Mouse (Mus musculus): Measurements from ENCODE around the gene Hnrnpm. TPM values are rescaled to one million over a fixed set of nuclear protein-coding genes. Genes with fewer than 3 reads are reported as not detected.
"Not testable (repeated sequence)": the region's sequence is repeated elsewhere in the genome, so short reads cannot be mapped to it uniquely, and the experiment has no call there.

Gene Hnrnpm
- polyA plus RNA-seq, 1 experiment from 2014 or later, result 515 TPM

- DNase-seq (ENCODE audit: extremely low spot score, low spot score), result no peak
- H3K4me1 ChIP-seq, result peaks cover 22% of the 10 kb centered on the region
- H3K27me3 ChIP-seq (ENCODE audit: poor library complexity, severe bottlenecking), result no peaks in the 10 kb centered on the region
- H3K9me3 ChIP-seq, result no peaks in the 10 kb centered on the region
- no peak overlapping the region for H3K27ac ChIP-seq
- WGBS, result 91% methylated on average over 3 of the region's 3 CpGs
- H3K36me3 ChIP-seq (replicated peaks), result peaks cover 25% of the 10 kb centered on the region
- no peak overlapping the region for H3K4me3 ChIP-seq
Measured at GRCm38 (mm10) chr17:33627281-33627680, 59.4 kb downstream of the Hnrnpm start.

- H3K4me1 ChIP-seq; H3K27me3 ChIP-seq (ENCODE audit: poor library complexity, severe bottlenecking); DNase-seq (ENCODE audit: extremely low spot score, low spot score); H3K9me3 ChIP-seq; H3K36me3 ChIP-seq (replicated peaks); H3K27ac ChIP-seq; H3K4me3 ChIP-seq: not testable (repeated sequence)
- 83% methylated on average over 5 of the region's 5 CpGs for WGBS
Measured at GRCm38 (mm10) chr17:33613726-33614125, 72.9 kb downstream of the Hnrnpm start.

GRCm38 (mm10) chr17:33610548-33610947 lies 76.1 kb downstream of the Hnrnpm start:
- Histone ChIP-seq H3K4me3 (no peak overlapping the region), H3K27ac (no peak overlapping the region), H3K4me1 (no peaks in the 10 kb centered on the region), H3K27me3 (ENCODE audit: poor library complexity, severe bottlenecking) (no peaks in the 10 kb centered on the region), H3K36me3 (replicated peaks) (no peaks in the 10 kb centered on the region), H3K9me3 (no peaks in the 10 kb centered on the region)
- WGBS, result 91% methylated on average over 7 of the region's 7 CpGs
- DNase-seq (ENCODE audit: extremely low spot score, low spot score), result no peak

GRCm38 (mm10) chr17:33607273-33607672 lies 79.4 kb downstream of the Hnrnpm start:
- no peaks in the 10 kb centered on the region for H3K9me3 ChIP-seq
- H3K27ac ChIP-seq, result no peak overlapping the region
- no peaks in the 10 kb centered on the region for H3K36me3 ChIP-seq (replicated peaks)
- 87% methylated on average over 2 of the region's 2 CpGs for WGBS
- no peaks in the 10 kb centered on the region for H3K4me1 ChIP-seq
- DNase-seq (ENCODE audit: extremely low spot score, low spot score), result no peak
- H3K27me3 ChIP-seq (ENCODE audit: poor library complexity, severe bottlenecking), result no peaks in the 10 kb centered on the region
- no peak overlapping the region for H3K4me3 ChIP-seq

GRCm38 (mm10) chr17:33601947-33602346 lies 84.7 kb downstream of the Hnrnpm start:
- Histone ChIP-seq H3K36me3 (replicated peaks) (no peaks in the 10 kb centered on the region), H3K9me3 (peaks cover 15% of the 10 kb centered on the region; the same call in 1 of the 2 replicates), H3K27me3 (ENCODE audit: poor library complexity, severe bottlenecking) (no peaks in the 10 kb centered on the region), H3K4me1 (no peaks in the 10 kb centered on the region), H3K4me3 (no peak overlapping the region), H3K27ac (no peak overlapping the region)
- no peak for DNase-seq (ENCODE audit: extremely low spot score, low spot score)
- 86% methylated on average over 12 of the region's 12 CpGs for WGBS

- DNase-seq (ENCODE audit: extremely low spot score, low spot score), result no peak
- no peak overlapping the region for H3K27ac ChIP-seq
- H3K27me3 ChIP-seq (ENCODE audit: poor library complexity, severe bottlenecking), result no peaks in the 10 kb centered on the region
- WGBS, result 86% methylated on average over 3 of the region's 3 CpGs
- H3K4me3 ChIP-seq, result no peak overlapping the region
- peaks cover 15% of the 10 kb centered on the region; the same call in 1 of the 2 replicates for H3K9me3 ChIP-seq
- H3K36me3 ChIP-seq (replicated peaks), result no peaks in the 10 kb centered on the region
- H3K4me1 ChIP-seq, result no peaks in the 10 kb centered on the region
Measured at GRCm38 (mm10) chr17:33600831-33601230, 85.8 kb downstream of the Hnrnpm start.

- no peak for DNase-seq (ENCODE audit: extremely low spot score, low spot score)
- Histone ChIP-seq H3K4me1 (no peaks in the 10 kb centered on the region), H3K27ac (no peak overlapping the region), H3K27me3 (ENCODE audit: poor library complexity, severe bottlenecking) (no peaks in the 10 kb centered on the region), H3K9me3 (peaks cover 15% of the 10 kb centered on the region; the same call in 1 of the 2 replicates), H3K4me3 (no peak overlapping the region), H3K36me3 (replicated peaks) (no peaks in the 10 kb centered on the region)
- 90% methylated on average over 8 of the region's 8 CpGs for WGBS
Measured at GRCm38 (mm10) chr17:33599836-33600475, 86.7 kb downstream of the Hnrnpm start.

- H3K4me3 ChIP-seq, result no peak overlapping the region
- H3K27me3 ChIP-seq (ENCODE audit: poor library complexity, severe bottlenecking), result no peaks in the 10 kb centered on the region
- no peaks in the 10 kb centered on the region for H3K4me1 ChIP-seq
- H3K9me3 ChIP-seq, result peaks cover 15% of the 10 kb centered on the region; the same call in 1 of the 2 replicates
- DNase-seq (ENCODE audit: extremely low spot score, low spot score), result no peak
- WGBS, result 94% methylated on average over 5 of the region's 5 CpGs
- no peak overlapping the region for H3K27ac ChIP-seq
- H3K36me3 ChIP-seq (replicated peaks), result no peaks in the 10 kb centered on the region
Measured at GRCm38 (mm10) chr17:33598506-33598905, 88.2 kb downstream of the Hnrnpm start.

GRCm38 (mm10) chr17:33597271-33597670 lies 89.4 kb downstream of the Hnrnpm start:
- no peak overlapping the region for H3K4me3 ChIP-seq
- H3K27me3 ChIP-seq (ENCODE audit: poor library complexity, severe bottlenecking), result no peaks in the 10 kb centered on the region
- H3K27ac ChIP-seq, result no peak overlapping the region
- DNase-seq (ENCODE audit: extremely low spot score, low spot score), result no peak
- H3K9me3 ChIP-seq, result peaks cover 15% of the 10 kb centered on the region; the same call in 1 of the 2 replicates
- no peaks in the 10 kb centered on the region for H3K36me3 ChIP-seq (replicated peaks)
- H3K4me1 ChIP-seq, result no peaks in the 10 kb centered on the region

Other genes with a start within 250 kb of the Hnrnpm start
- gene Adamts10, start 162.7 kb downstream of the Hnrnpm start, polyA plus RNA-seq (2016; fragmentation: Nextera tagmentation; extraction: Ambion mirVana), result 42.6 and 47.3 TPM in 2 replicates
- gene Myo1f, start 131.2 kb downstream of the Hnrnpm start, polyA plus RNA-seq (2016; fragmentation: Nextera tagmentation; extraction: Ambion mirVana), result 1.6 and 2.2 TPM in 2 replicates
- 47.6 and 51.2 TPM in 2 replicates for gene Zfp414, start 57.8 kb downstream of the Hnrnpm start, polyA plus RNA-seq (2016; fragmentation: Nextera tagmentation; extraction: Ambion mirVana)
- gene Pram1, start 48.8 kb downstream of the Hnrnpm start, polyA plus RNA-seq (2016; fragmentation: Nextera tagmentation; extraction: Ambion mirVana), result 0.31 and 0.39 TPM in 2 replicates
- 29.5 and 33.1 TPM in 2 replicates for gene March2, start 31.8 kb upstream of the Hnrnpm start, polyA plus RNA-seq (2016; fragmentation: Nextera tagmentation; extraction: Ambion mirVana)
- 338 and 346 TPM in 2 replicates for gene Rab11b, start 73.7 kb upstream of the Hnrnpm start, polyA plus RNA-seq (2016; fragmentation: Nextera tagmentation; extraction: Ambion mirVana)
- 21.4 and 22.4 TPM in 2 replicates for gene Angptl4, start 95.0 kb upstream of the Hnrnpm start, polyA plus RNA-seq (2016; fragmentation: Nextera tagmentation; extraction: Ambion mirVana)
- 22.7 and 27.9 TPM in 2 replicates for gene Kank3, start 123.7 kb upstream of the Hnrnpm start, polyA plus RNA-seq (2016; fragmentation: Nextera tagmentation; extraction: Ambion mirVana)
- 848 and 864 TPM in 2 replicates for gene Rps28, start 137.7 kb upstream of the Hnrnpm start, polyA plus RNA-seq (2016; fragmentation: Nextera tagmentation; extraction: Ambion mirVana)
- gene Ndufa7, start 137.7 kb upstream of the Hnrnpm start, polyA plus RNA-seq (2016; fragmentation: Nextera tagmentation; extraction: Ambion mirVana), result 439 and 441 TPM in 2 replicates
- gene Cd320, start 156.2 kb upstream of the Hnrnpm start, polyA plus RNA-seq (2016; fragmentation: Nextera tagmentation; extraction: Ambion mirVana), result 86.6 and 89.0 TPM in 2 replicates
- not detected in 2 replicates for gene Gm7029, start 187.0 kb upstream of the Hnrnpm start, polyA plus RNA-seq (2016; fragmentation: Nextera tagmentation; extraction: Ambion mirVana)
- gene Kifc1, start 203.8 kb upstream of the Hnrnpm start, polyA plus RNA-seq (2016; fragmentation: Nextera tagmentation; extraction: Ambion mirVana), result 6.6 and 8.1 TPM in 2 replicates
- 0.19 and 0.39 TPM in 2 replicates for gene Platr17, start 218.3 kb upstream of the Hnrnpm start, polyA plus RNA-seq (2016; fragmentation: Nextera tagmentation; extraction: Ambion mirVana)
- 85.9 and 90.8 TPM in 2 replicates for gene Daxx, start 222.6 kb upstream of the Hnrnpm start, polyA plus RNA-seq (2016; fragmentation: Nextera tagmentation; extraction: Ambion mirVana)
- gene Tapbp, start 229.0 kb upstream of the Hnrnpm start, polyA plus RNA-seq (2016; fragmentation: Nextera tagmentation; extraction: Ambion mirVana), result 14.1 TPM in 2 replicates
- 21.2 and 23.2 TPM in 2 replicates for gene Zbtb22, start 229.0 kb upstream of the Hnrnpm start, polyA plus RNA-seq (2016; fragmentation: Nextera tagmentation; extraction: Ambion mirVana)
- 39.3 and 46.7 TPM in 2 replicates for gene Rgl2, start 242.7 kb upstream of the Hnrnpm start, polyA plus RNA-seq (2016; fragmentation: Nextera tagmentation; extraction: Ambion mirVana)